Mouse (Mus musculus) small intestine, adult 2 months (tissue): Measurements from ENCODE around the gene Hrh3.

Experiments used
- CTCF ChIP-seq: fragments of 200-500 bp; IDR thresholded peaks from 2 replicates; pipeline ENCODE4 v1.5.1; 2012; ENCODE audit warnings: low read depth, mild to moderate bottlenecking, control low read depth, inconsistent platforms, low read length, moderate library complexity, mixed read lengths; ENCODE audit not compliant: insufficient replicate concordance, insufficient read length; ENCODE audit errors: extremely low read depth
- POLR2A ChIP-seq: fragments of 200-500 bp; IDR thresholded peaks from 2 replicates; pipeline ENCODE4 v1.6.1; 2012; ENCODE audit warnings: low read depth, mild to moderate bottlenecking, control low read depth, inconsistent platforms, low read length, moderate library complexity

DNA sequence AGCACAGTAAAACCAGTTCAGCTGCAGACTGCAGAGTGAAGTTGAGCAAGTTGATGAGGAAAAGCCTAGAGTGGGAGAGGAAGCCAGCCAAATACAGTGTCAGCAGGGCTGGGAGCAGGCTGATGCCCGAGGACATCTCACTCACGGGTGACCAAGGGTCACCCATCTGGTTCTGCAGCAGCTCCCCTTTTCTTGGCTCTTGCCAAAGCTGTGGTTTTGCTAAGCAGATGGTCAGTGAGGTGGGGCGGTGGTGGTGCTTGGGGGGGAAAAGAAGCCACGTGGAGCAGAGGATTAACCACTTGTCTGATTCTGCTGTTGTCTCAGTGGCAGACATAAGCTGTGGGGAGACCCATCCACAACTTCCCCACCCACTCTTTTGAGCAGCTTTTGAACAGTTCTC lies 21.9 kb upstream of the Hrh3 start:
- TF ChIP-seq CTCF (no peak), POLR2A (no peak)
